Mouse (Mus musculus) gastrocnemius, adult 2 months (tissue): ENCODE results near the gene Synrg. TPM values are rescaled to one million over a fixed set of nuclear protein-coding genes. Genes with fewer than 3 reads are reported as not detected.

Source experiments
- DNase-seq: peaks from one replicate; pipeline ENCODE4 v3.0.0; 2022
- H3K27ac ChIP-seq: fragments of 200-600 bp; 2 replicates; pipeline ENCODE4 v1.8.1; 2022; ENCODE audit warnings: mild to moderate bottlenecking
- H3K4me3 ChIP-seq: fragments of 200-600 bp; 2 replicates; pipeline ENCODE4 v1.8.1; 2022; ENCODE audit warnings: mild to moderate bottlenecking, moderate library complexity
- CTCF ChIP-seq: fragments of 200-600 bp; IDR thresholded peaks from 2 replicates; pipeline ENCODE4 v1.8.1; 2022; ENCODE audit warnings: antibody characterized with exemption, mild to moderate bottlenecking, moderate library complexity
- intact Hi-C: fragments of 180-260 bp; cut with DNase I; formaldehyde crosslinking; loops from one replicate; pipeline ENCODE4 v1.15.1; 2025
- total RNA-seq, 2 experiments: library from RNA; stranded (reverse); gene quantifications; 2 replicates each; pipeline ENCODE4 v1.2.3; 2021

Gene Synrg
- total RNA-seq, 2 experiments from 2014 or later, result 40.8 to 41.8 TPM

GRCm38 (mm10) chr11:83967436-83968204, 3.4 kb downstream of the Synrg start:
- intact Hi-C loops, result no loop called here
- peak; percentile 17 for DNase-seq
- H3K4me3 ChIP-seq, result no peak overlapping the region
- peak; percentile 28; the same call in 1 of the 2 replicates for TF ChIP-seq CTCF
- H3K27ac ChIP-seq, result no peak overlapping the region

- intact Hi-C loops, result no loop called here
- no peak for TF ChIP-seq CTCF
Measured at GRCm38 (mm10) chr11:83968205-83968575, 4.0 kb downstream of the Synrg start.

GRCm38 (mm10) chr11:83969040-83969439, 4.8 kb downstream of the Synrg start:
- no peak for DNase-seq
- no peak for TF ChIP-seq CTCF
- Histone ChIP-seq H3K4me3 (no peak overlapping the region), H3K27ac (no peak overlapping the region)
- intact Hi-C loops, result no loop called here

More at GRCm38 (mm10) chr11:83968205-83968575, 4.0 kb downstream of the Synrg start:
- no peak overlapping the region for H3K4me3 ChIP-seq
- no peak for DNase-seq
- H3K27ac ChIP-seq, result no peak overlapping the region

- Histone ChIP-seq H3K4me3 (no peak overlapping the region), H3K27ac (no peak overlapping the region)
- TF ChIP-seq CTCF, result no peak
- intact Hi-C loops, result no loop called here
- DNase-seq, result no peak
Measured at GRCm38 (mm10) chr11:83974561-83975346, 10.5 kb downstream of the Synrg start.

GRCm38 (mm10) chr11:83975488-83975887, 11.3 kb downstream of the Synrg start:
- no peak for TF ChIP-seq CTCF
- no peak overlapping the region for H3K27ac ChIP-seq
- intact Hi-C loops, result no loop called here
- no peak for DNase-seq
- no peak overlapping the region for H3K4me3 ChIP-seq

GRCm38 (mm10) chr11:83976236-83976977, 12.2 kb downstream of the Synrg start:
- H3K4me3 ChIP-seq, result no peak overlapping the region
- intact Hi-C loops, result no loop called here
- TF ChIP-seq CTCF, result no peak
- no peak overlapping the region for H3K27ac ChIP-seq
- DNase-seq, result no peak

- no peak for DNase-seq
- intact Hi-C loops, result no loop called here
Measured at GRCm38 (mm10) chr11:83977810-83978209, 13.6 kb downstream of the Synrg start.

GRCm38 (mm10) chr11:83979992-83980391, 15.8 kb downstream of the Synrg start:
- no peak overlapping the region for H3K4me3 ChIP-seq
- intact Hi-C loops, result no loop called here
- H3K27ac ChIP-seq, result no peak overlapping the region
- no peak for DNase-seq
- no peak for TF ChIP-seq CTCF

More at GRCm38 (mm10) chr11:83977810-83978209, 13.6 kb downstream of the Synrg start:
- TF ChIP-seq CTCF, result no peak
- Histone ChIP-seq H3K27ac (no peak overlapping the region), H3K4me3 (no peak overlapping the region)

- H3K4me3 ChIP-seq, result no peak overlapping the region
- no peak for TF ChIP-seq CTCF
- H3K27ac ChIP-seq, result no peak overlapping the region
- DNase-seq, result no peak
- intact Hi-C loops, result no loop called here
Measured at GRCm38 (mm10) chr11:83981338-83981737, 17.1 kb downstream of the Synrg start.

- DNase-seq, result no peak
- H3K4me3 ChIP-seq, result no peak overlapping the region
- TF ChIP-seq CTCF, result no peak
- intact Hi-C loops, result no loop called here
- no peak overlapping the region for H3K27ac ChIP-seq
Measured at GRCm38 (mm10) chr11:83991701-83992100, 27.5 kb downstream of the Synrg start.

- peak; percentile 29 for DNase-seq
- TF ChIP-seq CTCF, result no peak
- Histone ChIP-seq H3K27ac (no peak overlapping the region), H3K4me3 (no peak overlapping the region)
- intact Hi-C loops, result no loop called here
Measured at GRCm38 (mm10) chr11:83993428-83993827, 29.2 kb downstream of the Synrg start.

- DNase-seq, result no peak
- no peak overlapping the region for H3K4me3 ChIP-seq
- no peak for TF ChIP-seq CTCF
- H3K27ac ChIP-seq, result no peak overlapping the region
- intact Hi-C loops, result no loop called here
Measured at GRCm38 (mm10) chr11:83994481-83994880, 30.3 kb downstream of the Synrg start.

GRCm38 (mm10) chr11:83995535-83995950, 31.3 kb downstream of the Synrg start:
- no peak for TF ChIP-seq CTCF
- intact Hi-C loops, result loop anchor here (5.0 kb wide), 1 partner anchor 37 kb away; no protein-coding TSS in a partner anchor
- no peak for DNase-seq
- Histone ChIP-seq H3K4me3 (no peak overlapping the region), H3K27ac (no peak overlapping the region)
